Comparison of ENCODE assay signal across 11 mouse cellular contexts in genomic region chr2:32329531-32329930, GRCm38 (mm10). TPM values are rescaled to one million over a fixed set of nuclear protein-coding genes. Genes with fewer than 3 reads are reported as not detected.
DNase-seq lines count a peak whose midpoint lies in the region; ATAC-seq and TF ChIP-seq lines count a peak whose summit lies in the region.
"Had no signal": no experiment of that assay in that cellular context is flagged by ENCODE, and none has a peak within 500 bp of the region (broad histone marks: within the 10 kb centered on the region; RNA-seq: fewer than 3 reads in every experiment).

No protein-coding gene starts in this region.

- WGBS in heart, embryonic 13.5 days = 26% methylated on average over 6 of the region's 6 CpGs
- 57% methylated on average over 6 of the region's 6 CpGs for WGBS in midbrain, embryonic 10.5 days
- 60% methylated on average over 6 of the region's 6 CpGs for WGBS in midbrain, embryonic 14.5 days

- TF ChIP-seq POLR2A in embryonic fibroblast, embryonic 13.5 days (IDR thresholded peaks at IDR 0.05; ENCODE audit: low read depth, low read length) = no peak

- TF ChIP-seq CTCF in embryonic fibroblast, embryonic 13.5 days (IDR thresholded peaks at IDR 0.05; ENCODE audit: borderline replicate concordance, insufficient read depth, low read length) = no peak

- no peaks in the 10 kb centered on the region for H3K36me3 ChIP-seq in heart, embryonic 13.5 days
- H3K36me3 ChIP-seq in midbrain, embryonic 10.5 days = 0 out of 2 replicates have a peak, but pooled peaks cover 2% of the 10 kb centered on the region
- peaks cover 21% of the 10 kb centered on the region for H3K36me3 ChIP-seq in midbrain, embryonic 14.5 days (ENCODE audit: control insufficient read depth, insufficient read depth, low read length)
- H3K36me3 ChIP-seq: lung, embryonic 15.5 days had no signal

- no peak overlapping the region for H3K4me2 ChIP-seq in heart, embryonic 13.5 days
- H3K4me2 ChIP-seq in midbrain, embryonic 14.5 days (ENCODE audit: low read length) = no peak overlapping the region
- H3K4me2 ChIP-seq: lung, embryonic 15.5 days had no signal

- DNase-seq in heart, postnatal 4 days = no peak
- DNase-seq in midbrain, embryonic 10.5 days (ENCODE audit: low spot score) = no peak
- no peak for DNase-seq in midbrain, embryonic 14.5 days
- no peak for DNase-seq in right cerebral cortex, adult 2 months (ENCODE audit: low spot score in 2 of 2)
- DNase-seq in thymus, postnatal 0 days (ENCODE audit: low spot score) = no peak
- DNase-seq: cerebellum, adult 11-12 months; gastrocnemius, postnatal 10 days had no signal

- H3K4me1 ChIP-seq in heart, embryonic 13.5 days = peaks cover 11% of the 10 kb centered on the region; the same call in 1 of the 2 replicates
- H3K4me1 ChIP-seq in midbrain, embryonic 10.5 days = peaks cover 11% of the 10 kb centered on the region
- no peaks in the 10 kb centered on the region for H3K4me1 ChIP-seq in midbrain, embryonic 14.5 days (ENCODE audit: control insufficient read depth, insufficient read depth, low read length)
- peaks cover 9% of the 10 kb centered on the region for H3K4me1 ChIP-seq in embryonic fibroblast, embryonic 13.5 days (ENCODE audit: control insufficient read depth, insufficient read depth, low read length)
- H3K4me1 ChIP-seq: lung, embryonic 15.5 days had no signal

- no peak overlapping the region for H3K4me3 ChIP-seq in heart, embryonic 13.5 days
- H3K4me3 ChIP-seq in midbrain, embryonic 10.5 days = no peak overlapping the region
- H3K4me3 ChIP-seq in midbrain, embryonic 14.5 days (replicated peaks; ENCODE audit: low read depth, low read length) = no peak overlapping the region
- no peak overlapping the region for H3K4me3 ChIP-seq in embryonic fibroblast, embryonic 13.5 days (ENCODE audit: insufficient read depth, low read length)
- H3K4me3 ChIP-seq: lung, embryonic 15.5 days had no signal

- no peaks in the 10 kb centered on the region for H3K9me3 ChIP-seq in heart, embryonic 13.5 days
- H3K9me3 ChIP-seq in midbrain, embryonic 10.5 days (replicated peaks) = no peaks in the 10 kb centered on the region
- no peaks in the 10 kb centered on the region for H3K9me3 ChIP-seq in midbrain, embryonic 14.5 days (ENCODE audit: control insufficient read depth, low read length)
- H3K9me3 ChIP-seq: lung, embryonic 15.5 days had no signal

- H3K27ac ChIP-seq in heart, embryonic 13.5 days (replicated peaks) = peak overlapping the region; percentile 76
- peak overlapping the region; percentile 28; the same call in 1 of the 2 replicates for H3K27ac ChIP-seq in midbrain, embryonic 10.5 days (replicated peaks)
- H3K27ac ChIP-seq in midbrain, embryonic 14.5 days (replicated peaks; ENCODE audit: low read depth, low read length) = no peak overlapping the region
- peak overlapping the region; percentile 13; the same call in 1 of the 2 replicates for H3K27ac ChIP-seq in embryonic fibroblast, embryonic 13.5 days (ENCODE audit: insufficient read depth, low read length)
- H3K27ac ChIP-seq: lung, embryonic 15.5 days had no signal

- H3K9ac ChIP-seq in heart, embryonic 13.5 days = peak overlapping the region; percentile 61; the same call in 1 of the 2 replicates
- H3K9ac ChIP-seq in midbrain, embryonic 14.5 days (replicated peaks; ENCODE audit: low read length) = no peak overlapping the region
- H3K9ac ChIP-seq: lung, embryonic 15.5 days had no signal

- H3K27me3 ChIP-seq in heart, embryonic 13.5 days (replicated peaks) = peaks cover 24% of the 10 kb centered on the region
- 0 out of 2 replicates have a peak, but pooled peaks cover 9% of the 10 kb centered on the region for H3K27me3 ChIP-seq in midbrain, embryonic 10.5 days (ENCODE audit: low read depth, poor library complexity, severe bottlenecking)
- no peaks in the 10 kb centered on the region for H3K27me3 ChIP-seq in midbrain, embryonic 14.5 days (ENCODE audit: control insufficient read depth, insufficient read depth, low read length)
- H3K27me3 ChIP-seq: lung, embryonic 15.5 days had no signal

- no peak for ATAC-seq in heart, embryonic 13.5 days (ENCODE audit: extremely low read depth, insufficient number of reproducible peaks, low FRiP score, low TSS enrichment)
- no peak for ATAC-seq in midbrain, embryonic 14.5 days (ENCODE audit: low FRiP score, low TSS enrichment)

RNA-seq across cellular contexts. Expression of gene Ciz1, which starts 22.6 kb away (rescaled TPM):
- polyA plus RNA-seq in heart, embryonic 13.5 days (2015; fragmentation: Nextera tagmentation; extraction: Ambion mirVana) = 32.9 and 35.2 TPM in 2 replicates
- 10 to 100 TPM; 34.5 to 48.3 TPM for total RNA-seq in heart, postnatal 4 days (2021)
- 60.5 and 69.8 TPM in 2 replicates for polyA plus RNA-seq in midbrain, embryonic 10.5 days (2016; fragmentation: Nextera tagmentation; extraction: Ambion mirVana)
- 46.4 and 54.1 TPM in 2 replicates for polyA plus RNA-seq in midbrain, embryonic 14.5 days (2014; fragmentation: Nextera tagmentation; extraction: Ambion mirVana)
- polyA plus RNA-seq in embryonic fibroblast, embryonic 13.5 days (2011; ENCODE audit: insufficient read length, low read depth, missing spikeins) = 41.8 and 47.6 TPM in 2 replicates
- 30.5 and 37.6 TPM in 2 replicates for polyA plus RNA-seq in thymus, postnatal 0 days (2015; fragmentation: Nextera tagmentation; extraction: Ambion mirVana)

RNA-seq across cellular contexts. Expression of gene Dnm1, which starts 23.6 kb away (rescaled TPM):
- 3.4 and 4.5 TPM in 2 replicates for polyA plus RNA-seq in heart, embryonic 13.5 days (2015; fragmentation: Nextera tagmentation; extraction: Ambion mirVana)
- total RNA-seq in heart, postnatal 4 days (2021) = 1 to 10 TPM; 9.0 to 9.6 TPM
- 9.0 and 12.2 TPM in 2 replicates for polyA plus RNA-seq in midbrain, embryonic 10.5 days (2016; fragmentation: Nextera tagmentation; extraction: Ambion mirVana)
- polyA plus RNA-seq in midbrain, embryonic 14.5 days (2014; fragmentation: Nextera tagmentation; extraction: Ambion mirVana) = 90.6 and 103 TPM in 2 replicates
- polyA plus RNA-seq in embryonic fibroblast, embryonic 13.5 days (2011; ENCODE audit: insufficient read length, low read depth, missing spikeins) = 37.2 and 52.6 TPM in 2 replicates
- polyA plus RNA-seq in thymus, postnatal 0 days (2015; fragmentation: Nextera tagmentation; extraction: Ambion mirVana) = 0.69 and 0.83 TPM in 2 replicates
- total RNA-seq: neutrophil, adult 5-6 weeks had no signal

RNA-seq across cellular contexts. Expression of gene Swi5, which starts 41.7 kb away (rescaled TPM):
- 286 and 336 TPM in 2 replicates for polyA plus RNA-seq in heart, embryonic 13.5 days (2015; fragmentation: Nextera tagmentation; extraction: Ambion mirVana)
- 100 to 1,000 TPM; 181 to 193 TPM for total RNA-seq in heart, postnatal 4 days (2021)
- 536 and 538 TPM in 2 replicates for polyA plus RNA-seq in midbrain, embryonic 10.5 days (2016; fragmentation: Nextera tagmentation; extraction: Ambion mirVana)
- 169 and 339 TPM in 2 replicates for polyA plus RNA-seq in midbrain, embryonic 14.5 days (2014; fragmentation: Nextera tagmentation; extraction: Ambion mirVana)
- polyA plus RNA-seq in embryonic fibroblast, embryonic 13.5 days (2011; ENCODE audit: insufficient read length, low read depth, missing spikeins) = 474 and 541 TPM in 2 replicates
- 429 and 466 TPM in 2 replicates for polyA plus RNA-seq in thymus, postnatal 0 days (2015; fragmentation: Nextera tagmentation; extraction: Ambion mirVana)

RNA-seq across cellular contexts. Expression of gene Golga2, which starts 42.3 kb away (rescaled TPM):
- 22.0 and 22.2 TPM in 2 replicates for polyA plus RNA-seq in heart, embryonic 13.5 days (2015; fragmentation: Nextera tagmentation; extraction: Ambion mirVana)
- total RNA-seq in heart, postnatal 4 days (2021) = 10 to 100 TPM; 75.1 to 78.1 TPM
- 16.7 and 21.1 TPM in 2 replicates for polyA plus RNA-seq in midbrain, embryonic 10.5 days (2016; fragmentation: Nextera tagmentation; extraction: Ambion mirVana)
- 22.5 and 26.1 TPM in 2 replicates for polyA plus RNA-seq in midbrain, embryonic 14.5 days (2014; fragmentation: Nextera tagmentation; extraction: Ambion mirVana)
- 73.1 and 78.9 TPM in 2 replicates for polyA plus RNA-seq in embryonic fibroblast, embryonic 13.5 days (2011; ENCODE audit: insufficient read length, low read depth, missing spikeins)
- polyA plus RNA-seq in thymus, postnatal 0 days (2015; fragmentation: Nextera tagmentation; extraction: Ambion mirVana) = 11.6 and 15.4 TPM in 2 replicates

RNA-seq across cellular contexts. Expression of gene 1110008P14Rik, which starts 52.2 kb away (rescaled TPM):
- 47.5 and 49.0 TPM in 2 replicates for polyA plus RNA-seq in heart, embryonic 13.5 days (2015; fragmentation: Nextera tagmentation; extraction: Ambion mirVana)
- 10 to 100 TPM; 43.7 to 47.6 TPM for total RNA-seq in heart, postnatal 4 days (2021)
- polyA plus RNA-seq in midbrain, embryonic 10.5 days (2016; fragmentation: Nextera tagmentation; extraction: Ambion mirVana) = 39.4 and 44.3 TPM in 2 replicates
- polyA plus RNA-seq in midbrain, embryonic 14.5 days (2014; fragmentation: Nextera tagmentation; extraction: Ambion mirVana) = 107 and 153 TPM in 2 replicates
- polyA plus RNA-seq in embryonic fibroblast, embryonic 13.5 days (2011; ENCODE audit: insufficient read length, low read depth, missing spikeins) = 28.8 and 30.3 TPM in 2 replicates
- 66.9 and 77.3 TPM in 2 replicates for polyA plus RNA-seq in thymus, postnatal 0 days (2015; fragmentation: Nextera tagmentation; extraction: Ambion mirVana)
